Mouse (Mus musculus): ENCODE measurements around the gene Ppm1l. TPM values are rescaled to one million over a fixed set of nuclear protein-coding genes. Genes with fewer than 3 reads are reported as not detected.
"Not testable (repeated sequence)": the region's sequence is repeated elsewhere in the genome, so short reads cannot be mapped to it uniquely, and the experiment has no call there.

The Ppm1l gene
- total and polyA plus RNA-seq, 3 experiments: 7.6 to 31.3 (median 24.1) TPM

GRCm38 (mm10) chr3:69556092-69556778 is 239.6 kb downstream of the Ppm1l start:
- Histone ChIP-seq H3K79me2 (replicated peaks; ENCODE audit: control insufficient read depth, insufficient read depth, low read length) (no peaks in the 10 kb centered on the region), H3K4me3 (no peak overlapping the region), H3K27me3 (ENCODE audit: control insufficient read depth, insufficient read depth, low read length) (no peaks in the 10 kb centered on the region), H3K9ac (ENCODE audit: low read depth, low read length) (no peak overlapping the region), H3K27ac (no peak overlapping the region), H3K36me3 (ENCODE audit: control insufficient read depth, insufficient read depth, low read length) (no peaks in the 10 kb centered on the region), H3K4me1 (ENCODE audit: control insufficient read depth, insufficient read depth, low read length) (peaks cover 2% of the 10 kb centered on the region; the same call in 1 of the 2 replicates)
- WGBS: 63% methylated on average over 12 of the region's 12 CpGs
- TF ChIP-seq EP300 (IDR thresholded peaks at IDR 0.05; ENCODE audit: insufficient read depth, low read depth, low read length): no peak
- TF ChIP-seq CTCF (IDR thresholded peaks at IDR 0.05): no peak
- intact Hi-C loops (cut with DNase I): no loop called here
- no peak for DNase-seq

DNA sequence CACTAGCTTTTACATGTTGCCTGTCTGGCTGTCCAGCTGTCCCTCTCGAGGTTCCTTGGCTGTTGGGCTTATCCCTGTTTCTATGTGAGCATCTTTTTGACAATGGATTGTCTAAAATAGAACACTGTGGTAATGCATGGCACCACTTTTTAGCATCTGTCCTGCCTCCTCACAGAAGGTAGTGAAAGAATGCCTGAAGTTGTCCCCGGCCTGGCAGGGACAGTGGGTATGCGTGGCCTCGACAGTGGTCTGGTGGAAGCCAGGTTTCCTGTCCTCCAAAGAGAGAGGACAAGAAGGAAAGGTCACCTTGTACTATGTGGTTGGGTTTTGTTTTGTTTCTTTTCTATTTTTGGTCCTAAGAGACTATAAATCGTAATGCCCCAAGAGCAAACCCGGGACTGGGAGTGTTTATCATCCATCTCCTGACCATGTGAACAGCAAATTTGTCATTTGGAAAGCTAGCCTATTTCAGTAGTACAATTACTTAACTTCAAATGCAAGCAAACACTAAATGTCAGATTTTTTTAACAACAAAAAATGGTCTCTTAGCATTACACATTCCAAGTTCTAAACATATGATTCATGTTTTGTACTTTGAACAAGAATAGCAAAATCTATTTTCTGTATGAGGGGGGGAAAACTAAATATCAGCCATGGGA is 242.8 kb downstream of the Ppm1l start:
- H3K9ac ChIP-seq (ENCODE audit: low read depth, low read length): no peak overlapping the region
- H3K4me3 ChIP-seq: no peak overlapping the region
- WGBS: 54% methylated on average over 6 of the region's 6 CpGs
- no peaks in the 10 kb centered on the region for H3K36me3 ChIP-seq (ENCODE audit: control insufficient read depth, insufficient read depth, low read length)
- intact Hi-C loops (cut with DNase I): loop anchor here (2.0 kb wide), 1 partner anchor 37 kb away; no protein-coding TSS in a partner anchor
- no peak for DNase-seq
- H3K27ac ChIP-seq: no peak overlapping the region
- H3K4me1 ChIP-seq (ENCODE audit: control insufficient read depth, insufficient read depth, low read length): peaks cover 2% of the 10 kb centered on the region; the same call in 1 of the 2 replicates
- H3K79me2 ChIP-seq (replicated peaks; ENCODE audit: control insufficient read depth, insufficient read depth, low read length): no peaks in the 10 kb centered on the region
- TF ChIP-seq POLR2A (IDR thresholded peaks at IDR 0.05; ENCODE audit: insufficient read depth, low read depth, low read length) (no peak), CTCF (IDR thresholded peaks at IDR 0.05) (no peak), EP300 (IDR thresholded peaks at IDR 0.05; ENCODE audit: insufficient read depth, low read depth, low read length) (no peak)
- no peaks in the 10 kb centered on the region for H3K27me3 ChIP-seq (ENCODE audit: control insufficient read depth, insufficient read depth, low read length)

DNA sequence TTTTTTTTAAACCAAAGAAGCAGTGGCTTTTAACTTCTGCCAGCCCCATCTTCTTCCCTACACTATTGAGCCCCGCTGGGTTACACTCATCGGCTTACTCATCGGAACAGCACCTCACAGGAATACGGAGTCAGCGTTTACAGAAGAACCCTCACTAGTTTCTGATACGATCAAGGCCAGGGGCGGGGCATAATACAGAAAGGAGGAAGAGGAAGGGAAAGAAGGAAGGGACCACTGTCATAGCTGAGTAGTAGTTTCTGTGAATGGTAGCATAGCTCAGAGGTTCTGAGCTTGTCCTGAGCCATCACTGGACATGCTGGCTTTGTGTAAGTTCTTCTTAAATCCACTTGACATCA is 243.3 kb downstream of the Ppm1l start:
- peak in 1 of 2 experiments; percentile 18 for DNase-seq
- 85% methylated on average over 7 of the region's 7 CpGs for WGBS
- Histone ChIP-seq H3K9ac (ENCODE audit: low read depth, low read length) (no peak overlapping the region), H3K27ac (no peak overlapping the region), H3K36me3 (ENCODE audit: control insufficient read depth, insufficient read depth, low read length) (no peaks in the 10 kb centered on the region), H3K27me3 (ENCODE audit: control insufficient read depth, insufficient read depth, low read length) (no peaks in the 10 kb centered on the region), H3K4me1 (ENCODE audit: control insufficient read depth, insufficient read depth, low read length) (peaks cover 2% of the 10 kb centered on the region; the same call in 1 of the 2 replicates), H3K4me3 (no peak overlapping the region), H3K79me2 (replicated peaks; ENCODE audit: control insufficient read depth, insufficient read depth, low read length) (no peaks in the 10 kb centered on the region)
- intact Hi-C loops (cut with DNase I): loop anchor here (2.0 kb wide), 1 partner anchor 37 kb away; no protein-coding TSS in a partner anchor
- TF ChIP-seq CTCF (IDR thresholded peaks at IDR 0.05) (no peak), POLR2A (IDR thresholded peaks at IDR 0.05; ENCODE audit: insufficient read depth, low read depth, low read length) (no peak), EP300 (IDR thresholded peaks at IDR 0.05; ENCODE audit: insufficient read depth, low read depth, low read length) (no peak)

DNA sequence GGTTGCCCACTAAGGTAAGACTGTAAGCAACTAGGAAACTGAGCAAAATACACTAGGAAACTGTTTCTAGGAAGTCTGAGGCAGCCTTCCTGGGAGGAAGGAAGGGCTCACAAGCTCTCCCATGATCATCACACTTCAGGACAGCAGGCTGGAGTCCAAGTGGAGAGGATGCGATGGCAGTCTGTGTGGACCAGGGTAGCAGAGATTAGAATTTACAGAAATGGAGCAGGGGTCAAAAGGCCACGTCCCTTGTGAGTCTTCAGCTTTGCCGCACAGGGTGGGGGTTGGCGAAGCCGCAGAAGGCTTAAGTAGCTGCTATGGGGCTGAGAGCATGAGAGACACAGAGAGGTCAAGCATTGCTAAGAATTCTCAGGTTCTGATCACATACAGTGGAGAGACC is 245.0 kb downstream of the Ppm1l start:
- Histone ChIP-seq H3K4me1 (ENCODE audit: control insufficient read depth, insufficient read depth, low read length) (peaks cover 2% of the 10 kb centered on the region; the same call in 1 of the 2 replicates), H3K4me3 (no peak overlapping the region), H3K36me3 (ENCODE audit: control insufficient read depth, insufficient read depth, low read length) (no peaks in the 10 kb centered on the region), H3K27me3 (ENCODE audit: control insufficient read depth, insufficient read depth, low read length) (no peaks in the 10 kb centered on the region), H3K79me2 (replicated peaks; ENCODE audit: control insufficient read depth, insufficient read depth, low read length) (no peaks in the 10 kb centered on the region), H3K27ac (no peak overlapping the region), H3K9ac (ENCODE audit: low read depth, low read length) (no peak overlapping the region)
- TF ChIP-seq EP300 (IDR thresholded peaks at IDR 0.05; ENCODE audit: insufficient read depth, low read depth, low read length) (no peak), CTCF (IDR thresholded peaks at IDR 0.05) (no peak), POLR2A (IDR thresholded peaks at IDR 0.05; ENCODE audit: insufficient read depth, low read depth, low read length) (no peak)
- intact Hi-C loops (cut with DNase I): no loop called here
- peak in 1 of 2 experiments; percentile 11 for DNase-seq
- WGBS: 48% methylated on average over 5 of the region's 5 CpGs

DNA sequence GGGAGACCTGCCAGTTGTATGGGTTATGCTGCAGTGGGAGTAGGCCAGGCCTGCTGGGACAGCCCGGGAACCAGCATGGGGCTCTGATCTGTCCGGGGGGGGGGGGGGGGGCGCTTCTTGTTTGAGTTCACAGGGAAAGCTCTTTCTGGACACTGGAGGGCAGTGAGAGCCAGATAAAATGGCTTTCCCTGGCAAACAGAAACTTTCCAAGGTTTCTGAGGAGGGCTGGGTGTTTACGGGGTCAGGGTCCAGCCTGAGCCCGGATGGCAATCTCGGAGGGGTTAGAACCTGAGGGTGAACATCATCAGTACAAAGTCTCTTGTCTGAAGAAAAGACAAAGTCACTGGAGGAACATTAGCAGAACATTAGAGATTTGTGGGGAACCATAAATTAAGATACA is 246.7 kb downstream of the Ppm1l start:
- TF ChIP-seq CTCF (IDR thresholded peaks at IDR 0.05) (no peak), EP300 (IDR thresholded peaks at IDR 0.05; ENCODE audit: insufficient read depth, low read depth, low read length) (no peak), POLR2A (IDR thresholded peaks at IDR 0.05; ENCODE audit: insufficient read depth, low read depth, low read length) (no peak)
- H3K27ac ChIP-seq: no peak overlapping the region
- H3K36me3 ChIP-seq (ENCODE audit: control insufficient read depth, insufficient read depth, low read length): no peaks in the 10 kb centered on the region
- H3K79me2 ChIP-seq (replicated peaks; ENCODE audit: control insufficient read depth, insufficient read depth, low read length): no peaks in the 10 kb centered on the region
- H3K27me3 ChIP-seq (ENCODE audit: control insufficient read depth, insufficient read depth, low read length): no peaks in the 10 kb centered on the region
- WGBS: 75% methylated on average over 6 of the region's 6 CpGs
- peaks cover 2% of the 10 kb centered on the region; the same call in 1 of the 2 replicates for H3K4me1 ChIP-seq (ENCODE audit: control insufficient read depth, insufficient read depth, low read length)
- intact Hi-C loops (cut with DNase I): no loop called here
- no peak overlapping the region for H3K9ac ChIP-seq (ENCODE audit: low read depth, low read length)
- no peak overlapping the region for H3K4me3 ChIP-seq
- DNase-seq: no peak

DNA sequence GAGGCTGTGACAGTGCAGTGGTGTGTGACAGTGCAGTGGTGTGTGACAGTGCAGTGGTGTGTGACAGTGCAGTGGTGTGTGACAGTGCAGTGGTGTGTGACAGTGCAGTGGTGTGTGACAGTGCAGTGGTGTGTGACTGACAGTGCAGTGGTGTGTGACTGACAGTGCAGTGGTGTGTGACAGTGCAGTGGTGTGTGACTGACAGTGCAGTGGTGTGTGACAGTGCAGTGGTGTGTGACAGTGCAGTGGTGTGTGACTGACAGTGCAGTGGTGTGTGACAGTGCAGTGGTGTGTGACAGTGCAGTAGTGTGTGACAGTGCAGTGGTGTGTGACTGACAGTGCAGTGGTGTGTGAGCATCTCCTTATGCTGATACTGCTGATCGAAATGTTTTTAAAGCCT is 248.9 kb downstream of the Ppm1l start:
- H3K36me3 ChIP-seq (ENCODE audit: control insufficient read depth, insufficient read depth, low read length); intact Hi-C loops (cut with DNase I); H3K27me3 ChIP-seq (ENCODE audit: control insufficient read depth, insufficient read depth, low read length); H3K79me2 ChIP-seq (replicated peaks; ENCODE audit: control insufficient read depth, insufficient read depth, low read length); H3K9ac ChIP-seq (ENCODE audit: low read depth, low read length); H3K4me1 ChIP-seq (ENCODE audit: control insufficient read depth, insufficient read depth, low read length); DNase-seq; H3K4me3 ChIP-seq; H3K27ac ChIP-seq: not testable (repeated sequence)
- WGBS: 90% methylated on average over 1 of the region's 1 CpGs

Measured in heart, adult 2 months (tissue).